Mouse (Mus musculus) limb, embryonic 13.5 days (tissue): ENCODE results near the gene Igfbp6. TPM values are rescaled to one million over a fixed set of nuclear protein-coding genes. Genes with fewer than 3 reads are reported as not detected.
A peak's percentile ranks its signal among the peaks of the same experiment; 100 is the strongest.
"Not testable (repeated sequence)": the region's sequence is repeated elsewhere in the genome, so short reads cannot be mapped to it uniquely, and the experiment has no call there.

ENCODE experiments used
- ATAC-seq: fragments of 200-750 bp; cut with Nextera tagmentation; 2 replicates; pipeline ENCODE4 v1.8.0; 2017; ENCODE audit warnings: low read depth, moderate number of reproducible peaks, moderate TSS enrichment; ENCODE audit not compliant: low FRiP score
- H3K27ac ChIP-seq: fragments of 300-500 bp; sonication (generic); 2 replicates; pipeline ENCODE4 v1.5.1; 2015; ENCODE audit warnings: inconsistent platforms, mild to moderate bottlenecking, moderate library complexity
- H3K27me3 ChIP-seq: fragments of 300-500 bp; sonication (generic); 2 replicates; pipeline ENCODE4 v1.6.1; 2015; ENCODE audit warnings: mild to moderate bottlenecking, inconsistent platforms
- H3K36me3 ChIP-seq: fragments of 300-500 bp; sonication (generic); 2 replicates; pipeline ENCODE4 v1.6.1; 2015; ENCODE audit warnings: inconsistent platforms, mild to moderate bottlenecking, moderate library complexity
- H3K4me1 ChIP-seq: fragments of 300-500 bp; sonication (generic); 2 replicates; pipeline ENCODE4 v1.6.1; 2015; ENCODE audit warnings: inconsistent platforms
- H3K4me2 ChIP-seq: fragments of 300-500 bp; sonication (generic); replicated peaks from 2 replicates; pipeline ENCODE4 v1.6.1; 2015; ENCODE audit warnings: inconsistent platforms, mild to moderate bottlenecking, moderate library complexity
- H3K4me3 ChIP-seq: fragments of 300-500 bp; sonication (generic); 2 replicates; pipeline ENCODE4 v1.5.1; 2015; ENCODE audit warnings: moderate library complexity, mild to moderate bottlenecking, inconsistent platforms
- H3K9ac ChIP-seq: fragments of 300-500 bp; sonication (generic); 2 replicates; pipeline ENCODE4 v1.6.1; 2015; ENCODE audit warnings: mild to moderate bottlenecking, inconsistent platforms
- H3K9me3 ChIP-seq: fragments of 300-500 bp; sonication (generic); 2 replicates; pipeline ENCODE4 v1.6.1; 2016; ENCODE audit warnings: inconsistent platforms
- WGBS: fragments of 180-500 bp; shearing (Covaris S2); methylation state at CpG from one replicate; pipeline ENCODE4 v1.1.7; 2015; 5-methylcytosine and 5-hydroxymethylcytosine counted together
- polyA plus RNA-seq: library from polyadenylated mRNA; unstranded; fragments of >200 nt; fragmentation: Nextera tagmentation; extraction: Ambion mirVana; gene quantifications from 2 replicates; pipeline ENCODE4 v1.2.1, GENCODE M21; 2015

Gene Igfbp6
- polyA plus RNA-seq, 1 experiment from 2014 or later = 3.9 TPM

- Histone ChIP-seq H3K4me2 (no peak overlapping the region), H3K27me3 (peaks cover 28% of the 10 kb centered on the region), H3K4me3 (no peak overlapping the region), H3K9ac (no peak overlapping the region), H3K4me1 (peaks cover 23% of the 10 kb centered on the region), H3K9me3 (no peaks in the 10 kb centered on the region), H3K27ac (no peak overlapping the region), H3K36me3 (no peaks in the 10 kb centered on the region)
- 64% methylated on average over 16 of the region's 16 CpGs for WGBS
- no peak for ATAC-seq
Measured at GRCm38 (mm10) chr15:102147674-102148402, 3.7 kb downstream of the Igfbp6 start.

GRCm38 (mm10) chr15:102149561-102149960, 5.4 kb downstream of the Igfbp6 start:
- WGBS = 69% methylated on average over 4 of the region's 4 CpGs
- Histone ChIP-seq H3K4me2 (no peak overlapping the region), H3K9ac (no peak overlapping the region), H3K4me1 (peaks cover 8% of the 10 kb centered on the region), H3K4me3 (no peak overlapping the region), H3K27ac (no peak overlapping the region), H3K27me3 (peaks cover 17% of the 10 kb centered on the region), H3K9me3 (no peaks in the 10 kb centered on the region), H3K36me3 (no peaks in the 10 kb centered on the region)
- ATAC-seq = no peak

- Histone ChIP-seq H3K4me1 (peaks cover 5% of the 10 kb centered on the region; the same call in 1 of the 2 replicates), H3K4me2 (no peak within 1 kb of the TSS), H3K27ac (no peak within 1 kb of the TSS), H3K4me3 (no peak within 1 kb of the TSS), H3K9me3 (no peaks in the 10 kb centered on the region), H3K27me3 (peaks cover 8% of the 10 kb centered on the region), H3K36me3 (no peaks in the 10 kb centered on the region), H3K9ac (no peak within 1 kb of the TSS)
- 48% methylated on average over 20 of the region's 20 CpGs for WGBS
- ATAC-seq = no peak
Measured at GRCm38 (mm10) chr15:102150301-102151135, 6.4 kb downstream of the Igfbp6 start, which contains the start of gene Soat2. TSS of gene Soat2 (plus strand) at chr15:102150526.

GRCm38 (mm10) chr15:102152646-102153045, 8.5 kb downstream of the Igfbp6 start:
- no peak overlapping the region for H3K4me3 ChIP-seq
- H3K9ac ChIP-seq = no peak overlapping the region
- no peak for ATAC-seq
- no peaks in the 10 kb centered on the region for H3K27me3 ChIP-seq
- H3K9me3 ChIP-seq = no peaks in the 10 kb centered on the region
- no peak overlapping the region for H3K27ac ChIP-seq
- H3K4me1 ChIP-seq = peaks cover 5% of the 10 kb centered on the region; the same call in 1 of the 2 replicates
- H3K4me2 ChIP-seq = no peak overlapping the region
- 26% methylated on average over 4 of the region's 4 CpGs for WGBS
- no peaks in the 10 kb centered on the region for H3K36me3 ChIP-seq

GRCm38 (mm10) chr15:102155006-102155405, 10.8 kb downstream of the Igfbp6 start:
- not testable (repeated sequence) for H3K27me3 ChIP-seq, H3K4me2 ChIP-seq, H3K27ac ChIP-seq, H3K36me3 ChIP-seq, H3K4me1 ChIP-seq, H3K9me3 ChIP-seq, H3K4me3 ChIP-seq, ATAC-seq, H3K9ac ChIP-seq
- 91% methylated on average over 6 of the region's 6 CpGs for WGBS

GRCm38 (mm10) chr15:102156836-102157235, 12.7 kb downstream of the Igfbp6 start:
- Histone ChIP-seq H3K4me3 (no peak overlapping the region), H3K9ac (no peak overlapping the region), H3K36me3 (no peaks in the 10 kb centered on the region), H3K27ac (no peak overlapping the region), H3K4me2 (no peak overlapping the region), H3K4me1 (no peaks in the 10 kb centered on the region), H3K9me3 (no peaks in the 10 kb centered on the region), H3K27me3 (no peaks in the 10 kb centered on the region)
- ATAC-seq = no peak
- 46% methylated on average over 20 of the region's 20 CpGs for WGBS

- H3K27me3 ChIP-seq = no peaks in the 10 kb centered on the region
- no peak for ATAC-seq
Measured at GRCm38 (mm10) chr15:102160415-102161060, 16.4 kb downstream of the Igfbp6 start.

GRCm38 (mm10) chr15:102163900-102164693, 19.9 kb downstream of the Igfbp6 start:
- Histone ChIP-seq H3K9me3 (no peaks in the 10 kb centered on the region), H3K36me3 (no peaks in the 10 kb centered on the region), H3K27ac (no peak overlapping the region), H3K9ac (no peak overlapping the region), H3K4me1 (peaks cover 44% of the 10 kb centered on the region), H3K4me3 (no peak overlapping the region), H3K27me3 (no peaks in the 10 kb centered on the region), H3K4me2 (no peak overlapping the region)
- WGBS = 62% methylated on average over 3 of the region's 3 CpGs
- ATAC-seq = no peak

More at GRCm38 (mm10) chr15:102160415-102161060, 16.4 kb downstream of the Igfbp6 start:
- WGBS = 63% methylated on average over 26 of the region's 27 CpGs
- H3K9me3 ChIP-seq = no peaks in the 10 kb centered on the region
- no peak overlapping the region for H3K9ac ChIP-seq
- no peak overlapping the region for H3K4me3 ChIP-seq
- no peaks in the 10 kb centered on the region for H3K36me3 ChIP-seq
- H3K4me2 ChIP-seq = no peak overlapping the region
- H3K4me1 ChIP-seq = peaks cover 9% of the 10 kb centered on the region
- H3K27ac ChIP-seq = no peak overlapping the region

- H3K9ac ChIP-seq = no peak overlapping the region
- no peaks in the 10 kb centered on the region for H3K27me3 ChIP-seq
- H3K27ac ChIP-seq = 0 out of 2 replicates have a peak overlapping the region, but pooled peaks have one; percentile 33
- no peaks in the 10 kb centered on the region for H3K9me3 ChIP-seq
- H3K4me3 ChIP-seq = no peak overlapping the region
- H3K4me1 ChIP-seq = peaks cover 45% of the 10 kb centered on the region
- no peak for ATAC-seq
- no peaks in the 10 kb centered on the region for H3K36me3 ChIP-seq
- WGBS = 34% methylated on average over 6 of the region's 6 CpGs
- H3K4me2 ChIP-seq = no peak overlapping the region
Measured at GRCm38 (mm10) chr15:102165468-102166100, 21.4 kb downstream of the Igfbp6 start.

GRCm38 (mm10) chr15:102167620-102168021, 23.5 kb downstream of the Igfbp6 start:
- peak; percentile 80 for ATAC-seq
- peaks cover 45% of the 10 kb centered on the region for H3K4me1 ChIP-seq
- H3K27ac ChIP-seq = peak overlapping the region; percentile 73
- no peaks in the 10 kb centered on the region for H3K27me3 ChIP-seq
- H3K9me3 ChIP-seq = no peaks in the 10 kb centered on the region
- 22% methylated on average over 6 of the region's 6 CpGs for WGBS
- H3K36me3 ChIP-seq = no peaks in the 10 kb centered on the region
- peak overlapping the region; percentile 35; the same call in 1 of the 2 replicates for H3K9ac ChIP-seq
- H3K4me2 ChIP-seq = peak overlapping the region; percentile 31
- H3K4me3 ChIP-seq = no peak overlapping the region

GRCm38 (mm10) chr15:102169064-102169463, 24.9 kb downstream of the Igfbp6 start:
- no peak for ATAC-seq
- Histone ChIP-seq H3K27ac (no peak overlapping the region), H3K27me3 (no peaks in the 10 kb centered on the region), H3K4me2 (no peak overlapping the region), H3K9me3 (0 out of 2 replicates have a peak, but pooled peaks cover under 1% of the 10 kb centered on the region), H3K4me3 (no peak overlapping the region), H3K9ac (no peak overlapping the region), H3K36me3 (peaks cover 3% of the 10 kb centered on the region; the same call in 1 of the 2 replicates), H3K4me1 (peaks cover 45% of the 10 kb centered on the region)
- WGBS = 60% methylated on average over 2 of the region's 2 CpGs
